Comparison of ENCODE assay signal across 9 mouse cellular contexts in genomic region chr11:20031536-20031935, GRCm38 (mm10).
DNase-seq lines count a peak whose midpoint lies in the region; ATAC-seq and TF ChIP-seq lines count a peak whose summit lies in the region.
"Had no signal": no experiment of that assay in that cellular context is flagged by ENCODE, and none has a peak within 500 bp of the region (broad histone marks: within the 10 kb centered on the region; RNA-seq: fewer than 3 reads in every experiment).

No protein-coding gene starts in this region.

- no peaks in the 10 kb centered on the region for H3K27me3 ChIP-seq in forebrain, embryonic 10.5 days (ENCODE audit: poor library complexity, severe bottlenecking)
- no peaks in the 10 kb centered on the region for H3K27me3 ChIP-seq in forebrain, embryonic 13.5 days
- no peaks in the 10 kb centered on the region for H3K27me3 ChIP-seq in midbrain, embryonic 14.5 days (ENCODE audit: control insufficient read depth, insufficient read depth, low read length)
- no peaks in the 10 kb centered on the region for H3K27me3 ChIP-seq in midbrain, embryonic 15.5 days (replicated peaks)
- H3K27me3 ChIP-seq in lung, postnatal 0 days (replicated peaks; ENCODE audit: insufficient read depth, low read length) = no peaks in the 10 kb centered on the region
- H3K27me3 ChIP-seq: limb, embryonic 12.5 days had no signal

- ATAC-seq in forebrain, embryonic 13.5 days = no peak
- no peak for ATAC-seq in midbrain, embryonic 14.5 days (ENCODE audit: low FRiP score, low TSS enrichment)
- no peak for ATAC-seq in midbrain, embryonic 15.5 days (replicated peaks)
- ATAC-seq in lung, postnatal 0 days = no peak

- no peaks in the 10 kb centered on the region for H3K9me3 ChIP-seq in forebrain, embryonic 10.5 days
- no peaks in the 10 kb centered on the region for H3K9me3 ChIP-seq in forebrain, embryonic 13.5 days (replicated peaks)
- H3K9me3 ChIP-seq in midbrain, embryonic 14.5 days (ENCODE audit: control insufficient read depth, low read length) = no peaks in the 10 kb centered on the region
- no peaks in the 10 kb centered on the region for H3K9me3 ChIP-seq in midbrain, embryonic 15.5 days
- H3K9me3 ChIP-seq in lung, postnatal 0 days (ENCODE audit: low read length) = no peaks in the 10 kb centered on the region

- no peak overlapping the region for H3K4me3 ChIP-seq in forebrain, embryonic 10.5 days
- no peak overlapping the region for H3K4me3 ChIP-seq in forebrain, embryonic 13.5 days
- H3K4me3 ChIP-seq in midbrain, embryonic 14.5 days (replicated peaks; ENCODE audit: low read depth, low read length) = no peak overlapping the region
- no peak overlapping the region for H3K4me3 ChIP-seq in midbrain, embryonic 15.5 days
- H3K4me3 ChIP-seq in lung, postnatal 0 days (ENCODE audit: low read depth, low read length) = no peak overlapping the region
- H3K4me3 ChIP-seq: limb, embryonic 12.5 days had no signal

- TF ChIP-seq EP300 in lung, postnatal 0 days (IDR thresholded peaks at IDR 0.05) = no peak

- no peak overlapping the region for H3K27ac ChIP-seq in forebrain, embryonic 10.5 days
- H3K27ac ChIP-seq in forebrain, embryonic 13.5 days = no peak overlapping the region
- no peak overlapping the region for H3K27ac ChIP-seq in midbrain, embryonic 14.5 days (replicated peaks; ENCODE audit: low read depth, low read length)
- H3K27ac ChIP-seq in midbrain, embryonic 15.5 days = no peak overlapping the region
- H3K27ac ChIP-seq in lung, postnatal 0 days (ENCODE audit: low read length) = no peak overlapping the region
- H3K27ac ChIP-seq: limb, embryonic 12.5 days had no signal

- H3K4me2 ChIP-seq in forebrain, embryonic 13.5 days = no peak overlapping the region
- no peak overlapping the region for H3K4me2 ChIP-seq in midbrain, embryonic 14.5 days (ENCODE audit: low read length)
- H3K4me2 ChIP-seq in midbrain, embryonic 15.5 days = no peak overlapping the region
- no peak overlapping the region for H3K4me2 ChIP-seq in lung, postnatal 0 days (replicated peaks; ENCODE audit: low read depth, low read length)
- H3K4me2 ChIP-seq: limb, embryonic 12.5 days had no signal

- peaks cover 9% of the 10 kb centered on the region for H3K4me1 ChIP-seq in forebrain, embryonic 10.5 days
- no peaks in the 10 kb centered on the region for H3K4me1 ChIP-seq in forebrain, embryonic 13.5 days
- H3K4me1 ChIP-seq in midbrain, embryonic 14.5 days (ENCODE audit: control insufficient read depth, insufficient read depth, low read length) = no peaks in the 10 kb centered on the region
- no peaks in the 10 kb centered on the region for H3K4me1 ChIP-seq in midbrain, embryonic 15.5 days
- no peaks in the 10 kb centered on the region for H3K4me1 ChIP-seq in lung, postnatal 0 days (ENCODE audit: insufficient read depth, low read depth, low read length)
- H3K4me1 ChIP-seq: limb, embryonic 12.5 days had no signal

- WGBS in forebrain, embryonic 10.5 days = 47% methylated on average over 8 of the region's 8 CpGs
- WGBS in forebrain, embryonic 13.5 days = 45% methylated on average over 8 of the region's 8 CpGs
- 43% methylated on average over 8 of the region's 8 CpGs for WGBS in midbrain, embryonic 14.5 days
- WGBS in midbrain, embryonic 15.5 days = 41% methylated on average over 8 of the region's 8 CpGs
- 34% methylated on average over 8 of the region's 8 CpGs for WGBS in lung, postnatal 0 days

- H3K9ac ChIP-seq in forebrain, embryonic 13.5 days = no peak overlapping the region
- H3K9ac ChIP-seq in midbrain, embryonic 14.5 days (replicated peaks; ENCODE audit: low read length) = no peak overlapping the region
- no peak overlapping the region for H3K9ac ChIP-seq in midbrain, embryonic 15.5 days
- H3K9ac ChIP-seq in lung, postnatal 0 days (replicated peaks; ENCODE audit: low read depth) = no peak overlapping the region
- H3K9ac ChIP-seq: limb, embryonic 12.5 days had no signal

- peaks cover 3% of the 10 kb centered on the region; the same call in 1 of the 2 replicates for H3K36me3 ChIP-seq in forebrain, embryonic 10.5 days (replicated peaks)
- no peaks in the 10 kb centered on the region for H3K36me3 ChIP-seq in forebrain, embryonic 13.5 days (ENCODE audit: poor library complexity, severe bottlenecking)
- H3K36me3 ChIP-seq in midbrain, embryonic 14.5 days (ENCODE audit: control insufficient read depth, insufficient read depth, low read length) = no peaks in the 10 kb centered on the region
- H3K36me3 ChIP-seq in midbrain, embryonic 15.5 days (replicated peaks) = no peaks in the 10 kb centered on the region
- H3K36me3 ChIP-seq in lung, postnatal 0 days (ENCODE audit: insufficient read depth, low read length) = no peaks in the 10 kb centered on the region
- H3K36me3 ChIP-seq: limb, embryonic 12.5 days had no signal

- peak; percentile 76 for TF ChIP-seq CTCF in lung, postnatal 0 days (IDR thresholded peaks at IDR 0.05)

- DNase-seq in forebrain, embryonic 10.5 days (ENCODE audit: extremely low spot score, low spot score) = peak; percentile 33
- peak; percentile 51 for DNase-seq in midbrain, embryonic 14.5 days
- DNase-seq in embryo, embryonic 11 days = peak; percentile 61
- peak; percentile 16 for DNase-seq in lung, postnatal 0 days (ENCODE audit: low spot score)
- no peak for DNase-seq in urinary bladder, adult 2 months (ENCODE audit: low spot score)
- no peak for DNase-seq in right cerebral cortex, adult 2 months (ENCODE audit: low spot score in 2 of 2)

Comparison
In these comparisons a context has a peak if more than half of its experiments do, and no peak if none do; other contexts are left out.
1. DNase-seq: peak in forebrain, embryonic 10.5 days (single experiment), midbrain, embryonic 14.5 days (single experiment), embryo, embryonic 11 days (single experiment) and lung, postnatal 0 days (single experiment); none in urinary bladder, adult 2 months (single experiment) and right cerebral cortex, adult 2 months (0 of 2).